In genomic region chr9:34947717-34948116, GRCm38 (mm10) we compare ENCODE assay signal across 21 mouse cellular contexts.
A peak's percentile ranks its signal among the peaks of the same experiment; 100 is the strongest.
DNase-seq lines count a peak whose midpoint lies in the region; ATAC-seq and TF ChIP-seq lines count a peak whose summit lies in the region.
"Had no signal": no experiment of that assay in that cellular context is flagged by ENCODE, and none has a peak within 500 bp of the region (broad histone marks: within the 10 kb centered on the region; RNA-seq: fewer than 3 reads in every experiment).

No protein-coding gene starts in this region.

- no peaks in the 10 kb centered on the region for H3K9me3 ChIP-seq in midbrain, embryonic 15.5 days
- H3K9me3 ChIP-seq: embryonic facial prominence, embryonic 10.5 days; limb, embryonic 15.5 days; liver, embryonic 15.5 days; stomach, embryonic 15.5 days had no signal

- H3K4me3 ChIP-seq in C2C12 (ENCODE audit: insufficient read depth, poor library complexity, severe bottlenecking) = no peak overlapping the region
- H3K4me3 ChIP-seq in midbrain, embryonic 15.5 days = no peak overlapping the region
- H3K4me3 ChIP-seq: embryonic facial prominence, embryonic 10.5 days; heart, adult 2 months; limb, embryonic 15.5 days; liver, embryonic 15.5 days; stomach, embryonic 15.5 days had no signal

- H3K27ac ChIP-seq in midbrain, embryonic 15.5 days = 0 out of 2 replicates have a peak overlapping the region, but pooled peaks have one; percentile 53
- H3K27ac ChIP-seq: embryonic facial prominence, embryonic 10.5 days; heart, adult 2 months; limb, embryonic 15.5 days; liver, embryonic 15.5 days; stomach, embryonic 15.5 days had no signal

- H3K9ac ChIP-seq in midbrain, embryonic 15.5 days = no peak overlapping the region
- H3K9ac ChIP-seq: limb, embryonic 15.5 days; liver, embryonic 15.5 days; stomach, embryonic 15.5 days had no signal

- no peaks in the 10 kb centered on the region for H3K36me3 ChIP-seq in C2C12 (ENCODE audit: control insufficient read depth, insufficient read depth)
- no peaks in the 10 kb centered on the region for H3K36me3 ChIP-seq in midbrain, embryonic 15.5 days (replicated peaks)
- H3K36me3 ChIP-seq: embryonic facial prominence, embryonic 10.5 days; limb, embryonic 15.5 days; liver, embryonic 15.5 days; stomach, embryonic 15.5 days had no signal

- H3K4me1 ChIP-seq in midbrain, embryonic 15.5 days = peaks cover 22% of the 10 kb centered on the region
- H3K4me1 ChIP-seq: limb, embryonic 15.5 days; liver, embryonic 15.5 days; stomach, embryonic 15.5 days had no signal

- no peaks in the 10 kb centered on the region for H3K79me2 ChIP-seq in C2C12 (ENCODE audit: control insufficient read depth, insufficient read depth)

- peak; percentile 12 to 33 for DNase-seq in heart, adult 18-20 months
- no peak for DNase-seq in heart, postnatal 4 days
- peak; percentile 58 for DNase-seq in 3134 (ENCODE audit: extremely low read depth, insufficient read length, low spot score)
- no peak for DNase-seq in embryo, embryonic 10.5 days (ENCODE audit: low spot score)
- no peak for DNase-seq in layer of hippocampus, adult 11-12 months (ENCODE audit: low spot score)
- DNase-seq: cerebellum, adult 8-10 months; gastrocnemius, postnatal 10 days; kidney, adult 2 months; kidney, postnatal 10 days; retina, postnatal 1 day; thymus, adult 18-20 months; thymus, postnatal 4 days had no signal

- no peak for TF ChIP-seq CTCF in C2C12 (IDR thresholded peaks at IDR 0.05; ENCODE audit: control insufficient read depth, insufficient read depth, insufficient read length)

- no peaks in the 10 kb centered on the region for H3K79me3 ChIP-seq in C2C12 (ENCODE audit: low read depth)

- no peak for ATAC-seq in midbrain, embryonic 15.5 days (replicated peaks)
- ATAC-seq: CD4-positive, CD25-positive, alpha-beta regulatory T cell, adult 4 months; inflammation-experienced regulatory T-cells, adult 6 months had no signal

- no peaks in the 10 kb centered on the region for H3K27me3 ChIP-seq in C2C12 (ENCODE audit: control insufficient read depth, insufficient read depth, insufficient read length)
- no peaks in the 10 kb centered on the region for H3K27me3 ChIP-seq in midbrain, embryonic 15.5 days (replicated peaks)
- H3K27me3 ChIP-seq: limb, embryonic 15.5 days; liver, embryonic 15.5 days; stomach, embryonic 15.5 days had no signal

- H3ac ChIP-seq in C2C12 (ENCODE audit: control insufficient read depth, insufficient read length, low read depth) = no peak overlapping the region

- no peak overlapping the region for H3K4me2 ChIP-seq in midbrain, embryonic 15.5 days
- H3K4me2 ChIP-seq: limb, embryonic 15.5 days; liver, embryonic 15.5 days; stomach, embryonic 15.5 days had no signal

TF ChIP-seq in C2C12, 6 proteins besides CTCF, POLR2A, EP300 and RAD21:
- TF ChIP-seq MAX (IDR thresholded peaks at IDR 0.05) (no peak), MYOD1 (IDR thresholded peaks at IDR 0.05; ENCODE audit: control insufficient read depth, insufficient read length, low read depth) (peak; percentile 48), FOSL1 (IDR thresholded peaks at IDR 0.05; ENCODE audit: insufficient read depth, low read length, poor library complexity, severe bottlenecking) (peak; percentile 57), MYOG (IDR thresholded peaks at IDR 0.05; ENCODE audit: control insufficient read depth, extremely low read depth, insufficient read length) (no peak), CEBPB (IDR thresholded peaks at IDR 0.05; ENCODE audit: low read depth) (peak; percentile 90), USF1 (IDR thresholded peaks at IDR 0.05; ENCODE audit: low read depth) (no peak)
TF ChIP-seq in C2C12: peak in this region for 3.

Comparison
In these comparisons a context has a peak if more than half of its experiments do, and no peak if none do; other contexts are left out.
1. DNase-seq: peak in heart, adult 18-20 months (2 of 2) and 3134 (single experiment); none in heart, postnatal 4 days (single experiment), embryo, embryonic 10.5 days (single experiment) and layer of hippocampus, adult 11-12 months (single experiment).